Mouse (Mus musculus) liver, embryonic 16.5 days (tissue): ENCODE measurements around the gene Grik3. TPM values are rescaled to one million over a fixed set of nuclear protein-coding genes. Genes with fewer than 3 reads are reported as not detected.

Experiments used
- ATAC-seq: fragments of 200-750 bp; cut with Nextera tagmentation; 2 replicates; pipeline ENCODE4 v1.8.0; 2017; ENCODE audit warnings: low read depth, mild to moderate bottlenecking, moderate number of reproducible peaks, moderate library complexity
- H3K27ac ChIP-seq: fragments of 300-500 bp; sonication (generic); 2 replicates; pipeline ENCODE4 v1.5.1; 2014; ENCODE audit warnings: mild to moderate bottlenecking, low read length
- H3K27me3 ChIP-seq: fragments of 300-500 bp; sonication (generic); 2 replicates; pipeline ENCODE4 v1.6.1; 2014; ENCODE audit warnings: low read depth, low read length, mixed read lengths; ENCODE audit not compliant: control insufficient read depth, insufficient read depth
- H3K36me3 ChIP-seq: fragments of 300-500 bp; sonication (generic); 2 replicates; pipeline ENCODE4 v1.6.1; 2014; ENCODE audit warnings: mild to moderate bottlenecking; ENCODE audit not compliant: control insufficient read depth, insufficient read depth
- H3K4me1 ChIP-seq: fragments of 300-500 bp; sonication (generic); 2 replicates; pipeline ENCODE4 v1.6.1; 2014; ENCODE audit warnings: low read depth, low read length, mixed read lengths; ENCODE audit not compliant: control insufficient read depth
- H3K4me2 ChIP-seq: fragments of 300-500 bp; sonication (generic); 2 replicates; pipeline ENCODE4 v1.6.1; 2014; ENCODE audit warnings: low read depth, low read length, mixed read lengths
- H3K4me3 ChIP-seq: fragments of 300-500 bp; sonication (generic); 2 replicates; pipeline ENCODE4 v1.5.1; 2014; ENCODE audit warnings: low read depth, mild to moderate bottlenecking, low read length
- H3K9ac ChIP-seq: fragments of 300-500 bp; sonication (generic); 2 replicates; pipeline ENCODE4 v1.6.1; 2014; ENCODE audit warnings: low read depth, low read length
- H3K9me3 ChIP-seq: fragments of 300-500 bp; sonication (generic); replicated peaks from 2 replicates; pipeline ENCODE4 v1.6.1; 2016; ENCODE audit warnings: low read length; ENCODE audit not compliant: control insufficient read depth
- WGBS: fragments of 180-500 bp; shearing (Covaris S2); extraction: QIAGEN DNeasy Blood & Tissue Kit; methylation state at CpG from one replicate; pipeline ENCODE4 v1.1.7; 2014; ENCODE audit not compliant: insufficient replicate concordance; 5-methylcytosine and 5-hydroxymethylcytosine counted together
- polyA plus RNA-seq: library from polyadenylated mRNA; unstranded; fragments of >200 nt; fragmentation: Nextera tagmentation; extraction: Ambion mirVana; gene quantifications from 2 replicates; pipeline ENCODE4 v1.2.1, GENCODE M21; 2015

The Grik3 gene
- polyA plus RNA-seq, 1 experiment from 2014 or later: not detected

DNA sequence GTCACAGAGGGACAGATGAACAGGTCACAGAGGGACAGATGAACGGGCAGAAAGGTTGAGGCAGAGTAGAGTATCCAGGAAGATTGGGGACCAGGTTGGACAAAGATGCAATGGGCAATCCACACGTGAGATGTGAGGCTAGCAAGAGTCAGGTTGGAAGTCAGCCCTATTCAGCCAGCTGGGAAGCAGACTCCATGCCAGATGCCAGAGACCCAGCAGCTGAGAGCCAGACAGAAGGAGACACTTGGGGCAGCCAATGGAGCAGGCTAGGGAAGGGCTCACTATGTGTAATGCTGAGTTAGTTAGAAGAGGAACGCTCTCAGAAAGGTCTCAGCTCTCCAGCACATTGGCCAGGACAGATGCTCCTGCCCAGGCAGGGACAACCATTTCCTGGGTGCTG, 94.2 kb downstream of the Grik3 start:
- Histone ChIP-seq H3K4me2 (no peak overlapping the region), H3K4me3 (no peak overlapping the region), H3K27me3 (no peaks in the 10 kb centered on the region; the same call in 1 of the 2 replicates), H3K4me1 (no peaks in the 10 kb centered on the region), H3K36me3 (no peaks in the 10 kb centered on the region), H3K9ac (no peak overlapping the region), H3K9me3 (no peaks in the 10 kb centered on the region), H3K27ac (no peak overlapping the region)
- 49% methylated on average over 3 of the region's 3 CpGs for WGBS
- no peak for ATAC-seq

DNA sequence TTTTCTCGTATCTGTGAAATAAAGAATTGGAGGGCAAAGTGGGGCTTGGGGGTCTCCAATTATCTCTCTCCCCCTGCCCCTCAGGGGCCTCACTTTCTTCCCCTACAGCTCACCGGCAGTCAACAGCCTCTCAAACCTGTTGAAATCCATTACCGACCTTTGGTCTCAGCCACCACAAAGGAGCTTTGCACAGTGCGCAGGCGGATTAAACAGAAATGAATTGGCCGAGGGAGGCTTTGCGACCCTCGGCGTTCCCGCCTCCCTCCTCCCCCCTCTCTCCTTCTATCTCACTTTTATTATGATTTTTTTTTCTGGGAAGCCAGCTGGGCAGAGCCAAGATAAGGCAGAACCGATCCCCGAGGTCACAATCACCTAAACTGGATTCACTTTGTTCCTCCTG, 97.1 kb downstream of the Grik3 start:
- H3K27me3 ChIP-seq: no peaks in the 10 kb centered on the region; the same call in 1 of the 2 replicates
- ATAC-seq: no peak
- no peak overlapping the region for H3K9ac ChIP-seq
- no peak overlapping the region for H3K27ac ChIP-seq
- 24% methylated on average over 12 of the region's 12 CpGs for WGBS
- 0 out of 2 replicates have a peak overlapping the region, but pooled peaks have one; percentile 28 for H3K4me2 ChIP-seq
- no peaks in the 10 kb centered on the region for H3K4me1 ChIP-seq
- no peaks in the 10 kb centered on the region for H3K9me3 ChIP-seq
- no peak overlapping the region for H3K4me3 ChIP-seq
- H3K36me3 ChIP-seq: no peaks in the 10 kb centered on the region

DNA sequence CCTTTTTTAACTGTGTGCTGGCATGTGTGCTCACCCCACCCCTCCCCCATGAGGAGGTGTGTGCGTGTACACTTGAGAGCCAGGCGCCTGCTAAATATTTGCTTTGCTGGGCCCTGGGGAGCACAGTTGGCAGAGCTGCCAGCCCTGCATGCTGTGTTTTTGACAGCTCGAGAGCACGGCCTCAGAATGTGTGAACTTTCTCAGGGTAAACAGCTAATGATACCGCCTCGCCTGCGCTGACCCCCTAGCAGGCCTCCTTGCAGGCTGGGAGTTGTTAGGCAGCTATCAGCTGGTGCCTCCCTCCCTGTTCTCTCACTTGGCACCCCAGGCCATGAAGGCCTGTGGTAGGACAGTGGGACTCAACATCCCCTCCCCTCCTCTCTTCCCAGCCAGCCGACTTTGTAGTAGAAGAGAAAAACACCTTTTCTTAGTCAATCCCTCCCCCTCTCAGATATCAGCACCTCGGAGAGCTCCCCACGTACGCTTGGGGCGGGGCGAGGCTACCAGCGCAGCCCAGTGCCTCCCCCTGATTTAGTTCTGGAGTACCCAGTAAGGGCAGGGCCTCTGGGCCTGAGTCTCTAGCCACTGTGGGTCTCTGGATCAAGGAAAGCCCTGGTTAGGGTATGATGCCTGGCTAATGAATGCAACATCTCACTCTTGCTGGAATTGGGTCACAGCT, 99.9 kb downstream of the Grik3 start:
- Histone ChIP-seq H3K36me3 (no peaks in the 10 kb centered on the region), H3K9ac (no peak overlapping the region), H3K9me3 (no peaks in the 10 kb centered on the region), H3K4me2 (no peak overlapping the region), H3K27ac (no peak overlapping the region), H3K27me3 (no peaks in the 10 kb centered on the region; the same call in 1 of the 2 replicates), H3K4me3 (no peak overlapping the region), H3K4me1 (no peaks in the 10 kb centered on the region)
- WGBS: 9% methylated on average over 14 of the region's 14 CpGs
- no peak for ATAC-seq

DNA sequence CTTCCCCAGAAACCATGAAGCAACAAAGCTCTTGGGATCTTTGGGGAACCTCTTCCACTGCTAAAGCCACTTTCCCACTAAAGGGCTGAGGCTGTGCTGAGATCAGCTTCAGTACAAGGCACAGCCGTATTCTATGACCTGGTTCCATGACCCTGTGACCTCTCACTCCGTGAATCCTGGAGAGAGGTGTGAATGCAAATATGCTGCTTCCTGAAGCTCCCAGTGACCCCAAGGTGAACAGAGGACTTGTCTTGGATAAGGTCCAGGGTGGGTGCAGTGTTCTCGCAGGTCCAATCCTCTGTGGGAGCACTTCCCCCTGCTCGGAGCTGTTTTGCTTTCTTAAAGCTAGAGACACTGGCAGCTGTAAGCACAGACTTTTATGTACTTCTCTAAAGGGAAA, 102.2 kb downstream of the Grik3 start:
- H3K27me3 ChIP-seq: no peaks in the 10 kb centered on the region; the same call in 1 of the 2 replicates
- no peaks in the 10 kb centered on the region for H3K4me1 ChIP-seq
- H3K4me2 ChIP-seq: no peak overlapping the region
- no peaks in the 10 kb centered on the region for H3K36me3 ChIP-seq
- no peaks in the 10 kb centered on the region for H3K9me3 ChIP-seq
- no peak overlapping the region for H3K4me3 ChIP-seq
- ATAC-seq: no peak
- no peak overlapping the region for H3K9ac ChIP-seq
- no peak overlapping the region for H3K27ac ChIP-seq
- 17% methylated on average over 4 of the region's 4 CpGs for WGBS

DNA sequence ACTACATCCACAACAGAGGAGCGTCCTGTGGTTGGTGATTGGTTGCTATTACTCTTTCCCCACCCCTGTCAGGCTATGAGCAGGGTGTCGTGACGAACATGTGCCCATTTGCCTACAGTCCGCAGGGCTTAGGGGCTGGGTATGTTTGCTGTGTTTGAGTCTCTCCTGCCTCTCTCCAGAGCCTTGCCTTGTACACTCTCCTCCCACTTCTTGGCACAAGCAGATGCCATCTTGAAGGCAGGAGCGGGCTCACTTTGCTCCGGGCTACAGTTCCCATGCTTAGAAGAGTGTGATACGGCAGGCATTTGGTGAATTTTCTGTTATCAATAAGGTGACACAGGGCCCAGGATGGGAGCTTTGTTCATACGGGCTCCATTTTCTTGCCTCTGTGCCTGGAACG, 104.5 kb downstream of the Grik3 start:
- Histone ChIP-seq H3K9me3 (no peaks in the 10 kb centered on the region), H3K9ac (no peak overlapping the region), H3K27ac (no peak overlapping the region), H3K4me1 (no peaks in the 10 kb centered on the region), H3K4me3 (no peak overlapping the region), H3K4me2 (no peak overlapping the region), H3K27me3 (no peaks in the 10 kb centered on the region), H3K36me3 (no peaks in the 10 kb centered on the region)
- 62% methylated on average over 9 of the region's 9 CpGs for WGBS
- no peak for ATAC-seq

DNA sequence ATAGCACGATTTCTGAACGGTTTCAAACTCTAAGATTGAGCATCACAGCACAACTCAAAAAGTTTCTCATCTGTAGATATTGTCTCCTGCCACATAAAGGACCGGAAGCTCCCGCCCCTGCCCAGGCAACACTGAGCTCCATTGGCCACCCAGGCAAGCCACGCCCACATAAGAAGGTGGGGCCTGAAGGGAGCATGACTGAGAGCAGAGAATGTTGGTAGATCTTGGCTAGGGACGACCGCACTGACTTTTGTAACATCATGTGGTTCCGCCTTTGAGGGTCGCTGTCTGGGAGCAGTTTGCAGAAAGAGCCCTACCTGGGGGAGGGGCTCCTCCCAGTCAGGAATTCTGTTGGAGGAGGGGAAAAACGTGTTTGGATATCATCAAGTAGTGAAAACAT, 108.2 kb downstream of the Grik3 start:
- Histone ChIP-seq H3K27ac (no peak overlapping the region), H3K27me3 (no peaks in the 10 kb centered on the region), H3K4me1 (no peaks in the 10 kb centered on the region), H3K9ac (no peak overlapping the region), H3K36me3 (no peaks in the 10 kb centered on the region), H3K4me2 (no peak overlapping the region), H3K4me3 (no peak overlapping the region), H3K9me3 (no peaks in the 10 kb centered on the region)
- WGBS: 23% methylated on average over 10 of the region's 10 CpGs
- no peak for ATAC-seq

DNA sequence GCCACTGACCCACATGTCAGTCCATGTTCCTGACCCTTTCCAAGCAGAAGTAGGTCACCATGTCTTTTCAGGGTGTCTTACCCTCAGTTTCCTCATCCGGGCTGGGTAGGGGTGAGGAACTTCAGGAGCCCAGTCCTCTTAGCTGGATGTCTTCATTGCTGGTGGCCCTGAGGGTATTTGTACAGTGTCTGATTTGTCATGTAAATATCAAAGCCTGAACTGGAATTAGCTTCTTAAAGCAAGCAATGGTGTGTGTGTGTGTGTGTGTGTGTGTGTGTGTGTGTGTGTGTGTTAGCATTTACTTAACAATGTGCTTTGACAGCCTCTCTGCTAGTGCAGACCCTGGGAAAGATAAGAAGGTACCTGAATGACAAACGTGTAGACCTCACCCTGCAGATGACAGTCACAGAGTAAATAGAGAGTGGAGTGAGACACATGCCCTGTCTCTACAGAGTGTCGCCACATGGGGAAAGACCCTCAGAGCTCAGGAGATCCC, 109.1 kb downstream of the Grik3 start:
- Histone ChIP-seq H3K4me3 (no peak overlapping the region), H3K4me2 (no peak overlapping the region), H3K4me1 (no peaks in the 10 kb centered on the region), H3K36me3 (no peaks in the 10 kb centered on the region), H3K27ac (no peak overlapping the region), H3K9me3 (no peaks in the 10 kb centered on the region), H3K27me3 (no peaks in the 10 kb centered on the region), H3K9ac (no peak overlapping the region)
- 46% methylated on average over 3 of the region's 3 CpGs for WGBS
- no peak for ATAC-seq

DNA sequence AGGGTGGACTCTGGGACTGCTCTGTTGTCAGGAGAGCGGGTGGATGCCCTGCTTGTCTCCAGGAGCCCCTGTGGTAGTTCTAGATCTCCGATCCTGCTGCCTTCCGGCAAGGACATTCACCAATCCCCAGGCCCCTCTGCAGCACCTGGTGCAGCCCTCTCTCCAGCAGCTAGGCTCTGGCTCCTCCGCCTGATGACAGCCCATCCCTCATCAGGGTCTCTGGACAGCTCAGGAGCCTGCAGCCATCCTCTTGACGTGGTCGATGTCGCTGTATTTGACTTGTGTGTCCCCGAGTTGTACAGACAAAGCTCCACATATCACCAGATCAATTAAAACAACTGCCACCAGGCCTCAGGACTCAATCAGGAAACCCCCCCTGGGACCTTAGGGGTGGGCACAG, 110.1 kb downstream of the Grik3 start:
- Histone ChIP-seq H3K27ac (no peak overlapping the region), H3K4me1 (no peaks in the 10 kb centered on the region), H3K9me3 (no peaks in the 10 kb centered on the region), H3K36me3 (no peaks in the 10 kb centered on the region), H3K4me2 (no peak overlapping the region), H3K27me3 (no peaks in the 10 kb centered on the region), H3K4me3 (no peak overlapping the region), H3K9ac (no peak overlapping the region)
- no peak for ATAC-seq
- WGBS: 60% methylated on average over 8 of the region's 8 CpGs

DNA sequence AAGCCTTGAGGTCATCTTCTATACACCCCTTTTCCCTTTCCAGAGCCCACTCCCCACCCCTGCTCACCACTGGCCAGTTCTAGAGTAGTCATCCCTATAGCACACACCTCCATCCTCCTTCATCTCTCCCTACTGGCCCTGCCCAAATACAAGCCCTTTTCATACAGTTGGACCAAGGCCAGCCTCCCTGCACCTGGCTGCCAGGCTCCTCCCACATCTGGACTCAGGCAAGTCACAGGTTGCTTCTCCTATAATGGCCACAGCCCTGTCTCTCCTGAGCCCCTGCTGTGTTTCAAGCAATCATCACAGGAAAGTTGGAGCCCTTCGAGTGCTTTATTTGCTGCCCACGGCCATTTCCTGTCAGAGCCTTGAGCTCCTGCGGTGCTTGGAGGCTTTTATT, 110.8 kb downstream of the Grik3 start:
- H3K9ac ChIP-seq: no peak overlapping the region
- no peak for ATAC-seq
- no peaks in the 10 kb centered on the region for H3K36me3 ChIP-seq
- H3K9me3 ChIP-seq: no peaks in the 10 kb centered on the region
- H3K4me3 ChIP-seq: no peak overlapping the region
- no peak overlapping the region for H3K27ac ChIP-seq
- no peaks in the 10 kb centered on the region for H3K4me1 ChIP-seq
- 27% methylated on average over 3 of the region's 3 CpGs for WGBS
- no peak overlapping the region for H3K4me2 ChIP-seq
- no peaks in the 10 kb centered on the region for H3K27me3 ChIP-seq
